Mouse (Mus musculus) embryonic facial prominence, embryonic 12.5 days (tissue): Measurements from ENCODE around the gene Il21r. TPM values are rescaled to one million over a fixed set of nuclear protein-coding genes. Genes with fewer than 3 reads are reported as not detected.

ENCODE experiments used
- ATAC-seq: fragments of 200-750 bp; cut with Nextera tagmentation; 2 replicates; pipeline ENCODE4 v1.8.0; 2017; ENCODE audit not compliant: insufficient number of reproducible peaks, insufficient read depth, low FRiP score, low TSS enrichment
- H3K27ac ChIP-seq: fragments of 300-500 bp; sonication (generic); 2 replicates; pipeline ENCODE4 v1.5.1; 2016; ENCODE audit warnings: mild to moderate bottlenecking
- H3K27me3 ChIP-seq: fragments of 300-500 bp; sonication (generic); 2 replicates; pipeline ENCODE4 v1.6.1; 2016; ENCODE audit warnings: mild to moderate bottlenecking, moderate library complexity
- H3K36me3 ChIP-seq: fragments of 300-500 bp; sonication (generic); 2 replicates; pipeline ENCODE4 v1.6.1; 2016; ENCODE audit warnings: mild to moderate bottlenecking
- H3K4me1 ChIP-seq: fragments of 300-500 bp; sonication (generic); 2 replicates; pipeline ENCODE4 v1.6.1; 2016
- H3K4me2 ChIP-seq: fragments of 300-500 bp; sonication (generic); replicated peaks from 2 replicates; pipeline ENCODE4 v1.6.1; 2016; ENCODE audit warnings: mild to moderate bottlenecking, moderate library complexity
- H3K4me3 ChIP-seq: fragments of 300-500 bp; sonication (generic); 2 replicates; pipeline ENCODE4 v1.5.1; 2016; ENCODE audit warnings: mild to moderate bottlenecking
- H3K9ac ChIP-seq: fragments of 300-500 bp; sonication (generic); 2 replicates; pipeline ENCODE4 v1.6.1; 2016; ENCODE audit warnings: mild to moderate bottlenecking, moderate library complexity
- H3K9me3 ChIP-seq: fragments of 300-500 bp; sonication (generic); 2 replicates; pipeline ENCODE4 v1.6.1; 2016; ENCODE audit warnings: mild to moderate bottlenecking, moderate library complexity
- WGBS: fragments of 180-500 bp; shearing (Covaris S2); methylation state at CpG from one replicate; pipeline ENCODE4 v1.1.7; 2016; 5-methylcytosine and 5-hydroxymethylcytosine counted together
- polyA plus RNA-seq: library from polyadenylated mRNA; unstranded; fragments of >200 nt; fragmentation: Nextera tagmentation; extraction: Ambion mirVana; gene quantifications from 2 replicates; pipeline ENCODE4 v1.2.1, GENCODE M21; 2016

Gene Il21r
- 0.09 and 0.17 TPM in 2 replicates for polyA plus RNA-seq

DNA sequence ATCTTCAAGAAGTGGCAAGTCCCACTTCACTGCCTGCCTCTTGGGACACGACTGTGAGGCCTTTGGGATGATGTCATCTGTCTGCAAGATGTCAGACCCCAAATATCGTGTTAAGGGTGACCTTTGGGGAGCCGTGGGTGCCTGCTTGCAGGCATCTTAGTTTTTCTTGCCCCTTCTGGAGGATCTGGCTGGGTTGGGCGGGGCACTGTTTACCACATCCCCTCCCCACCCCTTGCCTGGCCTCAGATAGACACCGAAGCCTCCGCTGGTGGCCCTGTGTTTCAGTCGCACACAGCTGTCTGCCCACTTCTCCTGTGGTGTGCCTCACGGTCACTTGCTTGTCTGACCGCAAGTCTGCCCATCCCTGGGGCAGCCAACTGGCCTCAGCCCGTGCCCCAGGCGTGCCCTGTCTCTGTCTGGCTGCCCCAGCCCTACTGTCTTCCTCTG lies at the start of gene Il21r:
Il21r (plus strand) TSS at position 245 of the 447 bp plus-strand sequence.
- ATAC-seq = no peak
- Histone ChIP-seq H3K9me3 (no peaks in the 10 kb centered on the region), H3K4me2 (no peak within 1 kb of the TSS), H3K36me3 (no peaks in the 10 kb centered on the region), H3K9ac (no peak within 1 kb of the TSS), H3K27me3 (no peaks in the 10 kb centered on the region), H3K4me1 (no peaks in the 10 kb centered on the region), H3K27ac (no peak within 1 kb of the TSS), H3K4me3 (no peak within 1 kb of the TSS)
- 74% methylated on average over 11 of the region's 11 CpGs for WGBS

DNA sequence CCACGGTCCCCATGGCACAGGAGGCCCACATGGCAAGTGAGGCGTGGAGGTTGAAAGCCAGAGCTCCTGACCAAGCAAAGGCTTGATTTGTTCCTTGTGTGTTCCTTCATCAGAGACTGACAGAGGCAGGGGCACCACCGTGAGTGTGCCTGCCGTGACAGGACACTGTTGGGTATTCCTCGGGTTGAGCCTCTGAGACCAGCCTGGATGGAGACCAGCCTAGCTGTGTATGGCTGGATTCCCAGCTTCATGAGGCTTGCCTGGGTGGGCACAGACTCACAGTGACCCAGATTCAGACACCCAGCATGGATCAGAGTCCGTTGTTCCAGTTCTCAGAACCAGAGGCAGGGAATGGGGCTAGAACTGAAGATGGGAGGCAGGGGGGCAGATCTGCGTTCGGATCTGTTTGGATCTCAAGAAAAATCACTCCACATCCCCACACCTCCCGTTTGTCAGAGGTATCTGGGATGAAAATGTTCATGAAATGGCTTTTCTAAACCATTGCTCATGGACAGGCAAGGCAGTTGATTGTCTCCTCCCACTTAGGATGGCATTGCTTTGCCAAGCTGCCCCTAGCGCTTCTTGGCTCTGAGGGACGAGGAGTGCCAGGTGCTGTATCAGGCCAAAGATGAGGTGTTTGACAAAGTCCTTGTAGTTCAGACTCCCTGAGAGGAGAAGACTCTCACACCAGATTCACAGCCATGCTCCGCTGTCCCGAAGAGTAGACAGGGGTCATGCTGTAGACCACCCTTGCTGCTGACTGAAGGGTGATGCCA lies 49.4 kb upstream of the Il21r start:
- 84% methylated on average over 13 of the region's 13 CpGs for WGBS
- H3K4me3 ChIP-seq = no peak overlapping the region

DNA sequence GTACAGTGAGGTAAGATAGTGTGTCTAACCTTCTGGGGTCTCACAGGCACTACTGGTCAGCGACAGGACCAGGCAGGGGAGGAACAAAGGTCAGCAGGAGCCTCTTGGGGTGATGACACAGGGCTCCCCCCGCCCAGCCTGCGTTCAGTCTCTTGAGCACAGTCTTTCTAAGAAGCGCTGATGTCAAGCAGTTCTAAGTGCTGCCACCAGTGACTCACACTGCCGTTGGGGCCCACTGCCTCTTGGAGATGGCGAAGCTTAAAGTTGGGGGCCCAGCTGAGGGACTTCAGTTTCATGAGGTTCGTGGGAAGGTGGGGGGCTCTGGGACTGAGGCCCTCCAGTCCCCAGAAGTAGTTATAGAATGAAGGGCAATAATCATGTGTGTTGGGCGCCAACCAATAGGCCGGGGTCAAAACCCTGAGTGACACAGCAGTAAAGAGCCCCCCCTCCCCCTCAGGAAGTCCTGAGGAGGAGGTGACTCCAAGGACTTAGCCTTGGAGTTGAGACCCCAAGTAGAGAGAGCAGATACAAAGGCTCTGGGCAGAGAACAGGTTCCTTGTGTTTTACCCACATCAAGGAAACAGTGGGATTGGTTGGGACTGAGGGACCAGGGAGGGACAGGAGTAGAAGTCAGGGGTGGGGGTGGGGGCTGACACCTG lies 48.6 kb upstream of the Il21r start:
- H3K36me3 ChIP-seq = no peaks in the 10 kb centered on the region
- H3K4me3 ChIP-seq = no peak overlapping the region
- no peak overlapping the region for H3K27ac ChIP-seq
- H3K4me1 ChIP-seq = 0 out of 2 replicates have a peak, but pooled peaks cover 5% of the 10 kb centered on the region
- H3K9ac ChIP-seq = no peak overlapping the region
- no peaks in the 10 kb centered on the region for H3K9me3 ChIP-seq
- no peak for ATAC-seq
- WGBS = 85% methylated on average over 9 of the region's 9 CpGs
- no peak overlapping the region for H3K4me2 ChIP-seq
- H3K27me3 ChIP-seq = peaks cover 16% of the 10 kb centered on the region; the same call in 1 of the 2 replicates

More for the DNA sequence above, 49.4 kb upstream of the Il21r start:
- Histone ChIP-seq H3K4me2 (0 out of 2 replicates have a peak overlapping the region, but pooled peaks have one; percentile 0), H3K9me3 (no peaks in the 10 kb centered on the region), H3K4me1 (0 out of 2 replicates have a peak, but pooled peaks cover 5% of the 10 kb centered on the region), H3K36me3 (no peaks in the 10 kb centered on the region), H3K27me3 (peaks cover 16% of the 10 kb centered on the region; the same call in 1 of the 2 replicates), H3K9ac (no peak overlapping the region), H3K27ac (no peak overlapping the region)
- ATAC-seq = no peak

DNA sequence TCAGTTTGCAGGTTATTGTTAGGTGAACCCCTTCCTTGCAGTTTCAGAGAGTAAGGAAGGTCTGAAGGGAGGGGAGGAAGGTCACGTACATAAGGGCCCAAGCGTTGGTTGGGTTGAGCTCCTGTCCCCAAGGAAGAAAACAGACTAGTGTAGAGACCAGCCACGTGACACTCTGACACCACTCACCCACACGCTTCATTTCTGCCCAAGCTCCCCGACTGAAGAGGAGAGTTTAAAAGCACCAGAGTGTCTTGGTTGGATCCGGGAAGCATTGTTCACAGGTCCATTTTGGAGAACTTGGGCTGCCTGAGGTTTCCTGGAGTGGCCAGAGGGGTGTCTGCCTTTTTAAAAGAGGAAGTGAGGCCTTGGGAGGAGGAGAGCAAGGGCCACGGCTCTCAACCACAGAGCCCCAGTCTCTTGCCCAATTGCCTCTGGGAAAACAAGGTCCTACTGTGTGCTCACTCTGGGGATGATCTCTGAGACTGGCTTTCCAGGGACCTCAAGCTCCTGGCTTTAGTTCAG lies 47.8 kb upstream of the Il21r start:
- ATAC-seq = no peak
- H3K4me1 ChIP-seq = 0 out of 2 replicates have a peak, but pooled peaks cover 5% of the 10 kb centered on the region
- 78% methylated on average over 7 of the region's 7 CpGs for WGBS
- peaks cover 11% of the 10 kb centered on the region; the same call in 1 of the 2 replicates for H3K27me3 ChIP-seq
- H3K9ac ChIP-seq = no peak overlapping the region
- no peak overlapping the region for H3K27ac ChIP-seq
- no peaks in the 10 kb centered on the region for H3K9me3 ChIP-seq
- H3K4me3 ChIP-seq = no peak overlapping the region
- H3K36me3 ChIP-seq = no peaks in the 10 kb centered on the region
- no peak overlapping the region for H3K4me2 ChIP-seq

DNA sequence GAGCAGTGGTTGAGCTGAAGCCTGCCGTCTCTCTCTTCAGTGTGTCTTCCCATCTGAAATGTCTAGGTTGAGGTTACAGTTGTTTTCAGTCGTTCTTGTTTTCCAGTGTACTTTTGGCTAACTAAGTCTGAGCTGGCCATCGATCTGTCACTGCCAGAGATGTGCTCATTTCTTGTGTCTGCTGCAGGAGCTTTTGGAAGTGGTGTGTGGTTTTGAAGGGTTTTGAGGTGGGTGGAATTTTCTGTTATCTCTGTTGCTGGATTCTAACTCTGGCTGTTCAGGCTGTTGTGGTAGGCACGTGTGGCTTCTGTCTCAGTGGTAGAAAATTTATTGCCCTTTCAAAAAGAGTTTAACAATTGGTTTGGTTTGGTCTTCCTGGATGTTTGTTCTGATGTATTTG lies 47.1 kb upstream of the Il21r start:
- no peak for ATAC-seq
- Histone ChIP-seq H3K4me3 (no peak overlapping the region), H3K36me3 (no peaks in the 10 kb centered on the region), H3K9me3 (no peaks in the 10 kb centered on the region), H3K4me1 (peaks cover 7% of the 10 kb centered on the region; the same call in 1 of the 2 replicates), H3K27ac (no peak overlapping the region), H3K9ac (no peak overlapping the region), H3K4me2 (no peak overlapping the region), H3K27me3 (peaks cover 9% of the 10 kb centered on the region; the same call in 1 of the 2 replicates)
- 85% methylated on average over 4 of the region's 4 CpGs for WGBS

DNA sequence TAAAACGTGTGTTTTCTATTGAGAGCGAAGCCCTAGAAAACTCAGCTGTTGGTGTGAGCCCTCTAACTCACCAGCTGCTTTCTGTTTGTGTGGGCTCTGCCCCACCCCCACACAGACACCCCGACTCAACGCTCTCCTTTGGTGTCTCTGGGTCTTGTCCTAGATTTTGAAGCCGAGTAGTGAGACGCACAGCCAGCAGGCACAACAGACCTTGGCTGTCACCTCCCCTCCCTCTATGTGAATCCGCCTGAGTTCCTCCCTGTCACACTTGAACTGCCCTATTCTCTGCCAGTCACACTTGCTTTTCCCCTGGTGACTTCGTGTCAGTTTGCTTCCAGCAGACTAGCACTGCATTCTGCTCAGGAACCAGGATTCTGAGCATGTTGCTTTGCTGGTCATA lies 46.4 kb upstream of the Il21r start:
- no peak for ATAC-seq
- 67% methylated on average over 8 of the region's 8 CpGs for WGBS
- H3K27me3 ChIP-seq = 0 out of 2 replicates have a peak, but pooled peaks cover 7% of the 10 kb centered on the region
- no peaks in the 10 kb centered on the region for H3K9me3 ChIP-seq
- H3K27ac ChIP-seq = no peak overlapping the region
- H3K4me1 ChIP-seq = peaks cover 10% of the 10 kb centered on the region; the same call in 1 of the 2 replicates
- no peak overlapping the region for H3K4me2 ChIP-seq
- H3K9ac ChIP-seq = no peak overlapping the region
- H3K36me3 ChIP-seq = no peaks in the 10 kb centered on the region
- no peak overlapping the region for H3K4me3 ChIP-seq

DNA sequence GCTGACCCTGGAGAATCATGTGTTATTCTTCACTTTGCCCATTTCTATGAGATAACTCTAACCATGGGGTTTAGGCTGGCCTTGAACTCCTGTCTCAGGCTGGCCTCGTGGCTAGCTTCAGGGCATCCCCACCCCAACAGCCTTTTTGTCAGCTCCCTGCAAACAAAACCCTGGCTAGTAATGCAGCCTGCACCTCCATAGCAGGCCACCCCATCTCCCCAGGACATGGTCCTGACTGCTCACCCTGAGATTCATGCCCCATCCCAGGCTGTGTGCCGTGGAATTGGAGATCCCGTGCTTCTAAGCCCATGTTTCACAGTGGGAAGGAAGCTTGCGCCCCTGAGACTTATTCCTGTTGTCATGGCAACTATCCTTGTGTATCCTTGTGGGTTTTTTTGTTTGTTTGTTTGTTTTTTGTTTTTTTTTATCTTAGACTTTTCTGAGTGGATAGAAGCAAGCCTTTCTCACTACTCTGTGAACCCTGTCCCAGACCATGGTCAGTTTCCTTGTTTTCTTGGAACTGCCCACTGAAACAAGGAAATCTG lies 44.8 kb upstream of the Il21r start:
- Histone ChIP-seq H3K4me1 (peaks cover 9% of the 10 kb centered on the region), H3K9me3 (no peaks in the 10 kb centered on the region), H3K4me3 (no peak overlapping the region), H3K27me3 (0 out of 2 replicates have a peak, but pooled peaks cover 6% of the 10 kb centered on the region), H3K36me3 (no peaks in the 10 kb centered on the region), H3K4me2 (no peak overlapping the region), H3K27ac (no peak overlapping the region), H3K9ac (no peak overlapping the region)
- no peak for ATAC-seq
- 61% methylated on average over 4 of the region's 4 CpGs for WGBS

DNA sequence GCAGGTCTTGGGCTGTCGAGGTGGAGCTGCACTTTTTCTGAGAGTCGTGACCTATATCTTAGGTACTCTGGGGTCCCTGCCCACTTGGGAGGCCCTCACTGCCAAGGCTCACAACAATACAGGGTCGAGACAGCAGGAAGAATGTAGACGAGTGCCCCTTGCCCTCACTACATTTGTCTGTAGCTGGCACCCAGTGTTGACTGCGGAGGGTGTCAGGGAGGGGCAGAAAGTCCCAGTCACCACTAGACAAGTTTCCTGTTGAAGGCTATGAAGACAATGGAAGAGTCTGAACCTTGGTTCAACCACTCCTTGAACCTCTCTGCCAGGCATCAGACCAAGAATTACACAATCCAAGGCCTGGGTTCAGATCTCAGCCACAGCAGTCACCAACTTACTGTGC lies 44.2 kb upstream of the Il21r start:
- WGBS = 54% methylated on average over 5 of the region's 5 CpGs
- no peak overlapping the region for H3K27ac ChIP-seq

DNA sequence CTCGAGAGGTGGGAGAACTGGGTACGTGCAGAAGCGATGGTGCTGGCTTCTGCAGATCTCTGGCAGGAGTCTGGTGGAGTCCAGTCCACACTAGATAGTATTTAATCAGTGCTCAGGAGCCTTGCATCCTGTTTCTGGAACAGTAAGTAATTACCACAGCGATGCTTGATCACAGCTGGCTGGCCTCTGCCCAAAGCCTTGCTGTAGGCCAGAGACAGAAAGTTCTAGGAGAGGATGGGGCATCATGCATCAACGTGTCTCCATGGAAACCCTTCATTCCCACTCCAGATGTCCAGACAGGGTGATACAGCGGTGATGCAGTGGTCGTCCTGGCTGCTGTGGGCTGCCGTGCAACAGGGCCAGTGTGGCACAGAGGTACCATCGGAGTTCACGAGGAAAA lies 43.7 kb upstream of the Il21r start:
- Histone ChIP-seq H3K4me2 (no peak overlapping the region), H3K4me1 (peaks cover 9% of the 10 kb centered on the region), H3K36me3 (no peaks in the 10 kb centered on the region), H3K27ac (no peak overlapping the region), H3K9me3 (no peaks in the 10 kb centered on the region), H3K4me3 (no peak overlapping the region), H3K27me3 (no peaks in the 10 kb centered on the region), H3K9ac (no peak overlapping the region)
- WGBS = 86% methylated on average over 10 of the region's 10 CpGs
- ATAC-seq = no peak

More for the DNA sequence above, 44.2 kb upstream of the Il21r start:
- Histone ChIP-seq H3K4me3 (no peak overlapping the region), H3K4me2 (no peak overlapping the region), H3K27me3 (0 out of 2 replicates have a peak, but pooled peaks cover under 1% of the 10 kb centered on the region), H3K9me3 (no peaks in the 10 kb centered on the region), H3K4me1 (peaks cover 9% of the 10 kb centered on the region), H3K9ac (no peak overlapping the region), H3K36me3 (no peaks in the 10 kb centered on the region)
- no peak for ATAC-seq

DNA sequence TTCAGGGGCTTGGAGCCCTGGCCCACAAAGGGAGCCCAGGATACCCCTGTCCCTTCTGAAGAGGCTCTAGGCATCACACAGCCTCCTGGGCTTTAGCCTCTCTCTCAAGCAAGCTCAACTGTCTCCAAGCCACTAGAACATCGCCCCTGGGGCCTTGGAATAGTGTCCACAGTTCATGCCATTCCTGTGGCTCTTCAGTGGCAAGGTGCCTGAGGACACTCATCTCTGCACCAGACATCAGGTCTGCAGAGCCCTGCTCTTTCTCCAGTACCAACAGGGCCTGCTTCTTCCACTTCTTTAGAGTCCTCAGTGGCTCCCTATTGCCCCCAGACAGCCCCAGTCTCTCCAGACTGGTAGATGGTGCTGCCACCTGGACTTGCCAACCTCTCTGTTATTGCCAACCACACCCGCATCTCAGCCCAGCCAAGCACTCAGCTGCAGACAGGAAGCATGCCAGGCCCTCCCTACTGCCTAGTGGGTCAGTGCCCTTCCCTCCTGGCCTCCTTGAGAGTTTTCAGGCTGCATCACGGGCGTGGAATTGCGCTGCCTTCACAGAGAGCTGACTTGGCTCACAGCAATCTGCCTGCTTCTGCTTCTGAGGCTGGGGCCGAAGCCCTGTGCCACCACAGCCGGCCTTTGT lies 43.0 kb upstream of the Il21r start:
- H3K27ac ChIP-seq = no peak overlapping the region
- H3K4me1 ChIP-seq = peaks cover 9% of the 10 kb centered on the region
- H3K4me3 ChIP-seq = no peak overlapping the region
- H3K27me3 ChIP-seq = no peaks in the 10 kb centered on the region
- H3K9ac ChIP-seq = no peak overlapping the region
- H3K9me3 ChIP-seq = no peaks in the 10 kb centered on the region
- H3K36me3 ChIP-seq = no peaks in the 10 kb centered on the region
- ATAC-seq = no peak
- no peak overlapping the region for H3K4me2 ChIP-seq
- 78% methylated on average over 7 of the region's 7 CpGs for WGBS

DNA sequence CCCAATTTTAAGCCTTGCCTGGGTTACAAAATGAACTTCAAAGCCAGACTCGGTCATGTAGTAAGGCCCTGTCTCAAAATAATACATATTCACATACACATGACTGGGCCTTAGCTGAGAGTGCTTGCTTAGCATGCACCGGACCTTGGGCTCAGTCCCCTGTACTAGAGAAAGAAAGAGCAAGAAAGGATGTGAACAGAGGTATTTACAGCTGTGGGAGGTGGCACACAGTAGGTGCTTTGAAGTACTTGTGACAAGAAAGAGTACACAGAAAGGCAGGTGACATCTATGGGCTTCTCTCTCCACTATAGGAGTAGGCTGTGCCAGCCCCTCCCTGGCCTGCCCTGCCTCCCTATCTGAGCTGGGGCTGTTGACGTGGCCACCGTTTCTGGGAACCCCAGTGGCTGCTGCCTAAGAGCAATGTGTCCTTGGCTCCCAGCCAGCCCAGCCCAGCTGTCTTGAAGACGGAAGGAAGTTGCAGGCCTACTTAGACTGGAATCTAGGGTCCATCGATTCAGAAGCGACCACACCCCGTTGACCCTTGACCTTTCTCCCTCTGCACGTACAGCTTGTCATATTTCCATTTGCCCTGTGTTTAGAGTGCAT lies 42.0 kb upstream of the Il21r start:
- ATAC-seq = no peak
- Histone ChIP-seq H3K27ac (no peak overlapping the region), H3K9me3 (no peaks in the 10 kb centered on the region), H3K4me2 (no peak overlapping the region), H3K9ac (no peak overlapping the region), H3K4me3 (no peak overlapping the region), H3K4me1 (peaks cover 9% of the 10 kb centered on the region), H3K36me3 (no peaks in the 10 kb centered on the region), H3K27me3 (no peaks in the 10 kb centered on the region)
- WGBS = 65% methylated on average over 9 of the region's 9 CpGs
